8 mouse cellular contexts compared by ENCODE assay signal in genomic region chr15:28026167-28026481, GRCm38 (mm10). TPM values are rescaled to one million over a fixed set of nuclear protein-coding genes. Genes with fewer than 3 reads are reported as not detected.
A peak's percentile ranks its signal among the peaks of the same experiment; 100 is the strongest.
DNase-seq lines count a peak whose midpoint lies in the region; ATAC-seq lines count a peak whose summit lies in the region.

No protein-coding gene starts in this region.

- peak overlapping the region; percentile 95 for H3K4me3 ChIP-seq in lung, embryonic 15.5 days
- peak overlapping the region; percentile 98 for H3K4me3 ChIP-seq in forebrain, embryonic 10.5 days
- H3K4me3 ChIP-seq in limb, embryonic 10.5 days: peak overlapping the region; percentile 98
- peak overlapping the region; percentile 95 for H3K4me3 ChIP-seq in neural tube, embryonic 15.5 days (replicated peaks)

- H3K4me1 ChIP-seq in lung, embryonic 15.5 days: peaks cover 34% of the 10 kb centered on the region
- peaks cover 43% of the 10 kb centered on the region for H3K4me1 ChIP-seq in forebrain, embryonic 10.5 days
- peaks cover 37% of the 10 kb centered on the region for H3K4me1 ChIP-seq in limb, embryonic 10.5 days
- H3K4me1 ChIP-seq in neural tube, embryonic 15.5 days: peaks cover 38% of the 10 kb centered on the region

- 1% methylated on average over 18 of the region's 18 CpGs for whole genome bisulfite sequencing in lung, embryonic 15.5 days
- WGBS in forebrain, embryonic 10.5 days: under 1% methylated on average over 18 of the region's 18 CpGs
- WGBS in limb, embryonic 10.5 days: under 1% methylated on average over 18 of the region's 18 CpGs
- WGBS in neural tube, embryonic 15.5 days: under 1% methylated on average over 18 of the region's 18 CpGs

- H3K36me3 ChIP-seq in lung, embryonic 15.5 days: no peaks in the 10 kb centered on the region
- H3K36me3 ChIP-seq in forebrain, embryonic 10.5 days (replicated peaks): no peaks in the 10 kb centered on the region
- H3K36me3 ChIP-seq in limb, embryonic 10.5 days: no peaks in the 10 kb centered on the region
- H3K36me3 ChIP-seq in neural tube, embryonic 15.5 days: no peaks in the 10 kb centered on the region

- no peak for ATAC-seq in lung, embryonic 15.5 days (ENCODE audit: borderline replicate concordance, extremely low read depth, low FRiP score, low TSS enrichment)
- no peak for ATAC-seq in neural tube, embryonic 15.5 days (ENCODE audit: low FRiP score)

- H3K27me3 ChIP-seq in lung, embryonic 15.5 days: no peaks in the 10 kb centered on the region
- peaks cover 13% of the 10 kb centered on the region for H3K27me3 ChIP-seq in forebrain, embryonic 10.5 days (ENCODE audit: poor library complexity, severe bottlenecking)
- H3K27me3 ChIP-seq in limb, embryonic 10.5 days (ENCODE audit: low read depth, poor library complexity, severe bottlenecking): no peaks in the 10 kb centered on the region
- no peaks in the 10 kb centered on the region for H3K27me3 ChIP-seq in neural tube, embryonic 15.5 days (replicated peaks)

- no peak for DNase-seq in lung, postnatal 25 days (ENCODE audit: low spot score)
- DNase-seq in forebrain, embryonic 10.5 days (ENCODE audit: extremely low spot score, low spot score): no peak
- DNase-seq in limb, embryonic 10.5 days (ENCODE audit: low spot score): no peak
- DNase-seq in retina, postnatal 1 day: no peak
- DNase-seq in adrenal gland, postnatal 4 days (ENCODE audit: low spot score in 2 of 2): no peak
- no peak for DNase-seq in gastrocnemius, adult 8-10 months (ENCODE audit: low spot score in 2 of 2)

- 0 out of 2 replicates have a peak overlapping the region, but pooled peaks have one; percentile 7 for H3K9ac ChIP-seq in lung, embryonic 15.5 days
- H3K9ac ChIP-seq in neural tube, embryonic 15.5 days (replicated peaks): peak overlapping the region; percentile 57

- H3K4me2 ChIP-seq in lung, embryonic 15.5 days: peak overlapping the region; percentile 59
- peak overlapping the region; percentile 82 for H3K4me2 ChIP-seq in neural tube, embryonic 15.5 days

- no peak overlapping the region for H3K27ac ChIP-seq in lung, embryonic 15.5 days
- peak overlapping the region; percentile 96 for H3K27ac ChIP-seq in forebrain, embryonic 10.5 days
- H3K27ac ChIP-seq in limb, embryonic 10.5 days: peak overlapping the region; percentile 96
- H3K27ac ChIP-seq in neural tube, embryonic 15.5 days (replicated peaks): peak overlapping the region; percentile 99

- H3K9me3 ChIP-seq in lung, embryonic 15.5 days: no peaks in the 10 kb centered on the region
- H3K9me3 ChIP-seq in forebrain, embryonic 10.5 days: no peaks in the 10 kb centered on the region
- no peaks in the 10 kb centered on the region for H3K9me3 ChIP-seq in limb, embryonic 10.5 days (replicated peaks)
- H3K9me3 ChIP-seq in neural tube, embryonic 15.5 days (replicated peaks): no peaks in the 10 kb centered on the region

RNA-seq across cellular contexts. Expression of gene Trio, which starts 0.5 kb away (rescaled TPM):
- polyA plus RNA-seq in lung, embryonic 15.5 days (2015; fragmentation: Nextera tagmentation; extraction: Ambion mirVana): 17.4 and 18.7 TPM in 2 replicates
- polyA plus RNA-seq in forebrain, embryonic 10.5 days (2016; fragmentation: Nextera tagmentation; extraction: Ambion mirVana): 22.7 and 29.2 TPM in 2 replicates
- 31.4 and 38.4 TPM in 2 replicates for polyA plus RNA-seq in limb, embryonic 10.5 days (2016; fragmentation: Nextera tagmentation; extraction: Ambion mirVana)
- 31.3 and 36.4 TPM in 2 replicates for polyA plus RNA-seq in neural tube, embryonic 15.5 days (2015; fragmentation: Nextera tagmentation; extraction: Ambion mirVana)
- 100 to 1,000 TPM; 111 to 118 TPM for total RNA-seq in adrenal gland, postnatal 4 days (2021)
- 10 to 100 TPM; 24.6 to 29.0 (median 27.1) TPM for total RNA-seq in gastrocnemius, adult 8-10 months (2022)
